8 mouse cellular contexts compared by ENCODE assay signal in the genomic region with DNA sequence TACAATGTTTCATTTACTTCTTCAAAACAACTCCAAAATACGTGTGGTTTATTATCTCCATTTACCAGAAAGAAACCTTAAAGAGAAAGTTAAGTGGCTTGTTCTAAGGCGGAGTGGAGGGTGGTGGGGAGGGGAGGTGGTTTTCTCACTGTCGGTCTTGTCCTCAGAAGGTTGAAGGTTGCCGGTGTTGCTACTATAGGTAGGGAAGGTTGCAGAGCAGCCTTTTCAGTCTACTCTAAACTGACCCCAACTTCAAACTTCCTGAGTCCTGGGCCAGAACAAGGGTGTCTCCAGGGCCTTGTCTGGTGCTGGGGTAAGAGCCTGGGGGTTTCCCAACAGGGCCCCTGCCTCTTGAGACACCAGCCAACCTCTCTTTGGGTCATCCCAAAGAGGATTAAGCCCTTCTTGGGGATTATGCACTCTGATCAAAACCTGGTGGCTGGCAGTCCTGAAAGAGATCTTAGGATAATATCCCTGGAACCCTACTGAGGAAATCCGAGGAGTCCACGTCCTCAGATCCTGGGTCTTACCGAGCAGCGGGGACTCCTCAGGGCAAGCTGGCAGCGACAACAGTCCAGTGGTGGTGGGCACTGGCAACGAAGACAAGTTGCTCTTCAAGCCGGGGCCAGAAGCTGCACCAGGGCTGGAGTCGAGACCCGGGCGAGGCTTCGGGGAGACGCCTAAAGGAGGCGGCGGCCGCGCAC. TPM values are rescaled to one million over a fixed set of nuclear protein-coding genes. Genes with fewer than 3 reads are reported as not detected.
DNase-seq lines count a peak whose midpoint lies in the region; ATAC-seq and TF ChIP-seq lines count a peak whose summit lies in the region.

No protein-coding gene starts in this region.

- H3K4me2 ChIP-seq in intestine, embryonic 14.5 days (ENCODE audit: low read length) = peak overlapping the region; percentile 86
- peak overlapping the region; percentile 85 for H3K4me2 ChIP-seq in midbrain, embryonic 13.5 days (replicated peaks)

- ATAC-seq in erythroblast, adult 5-6 weeks (replicated peaks; ENCODE audit: low FRiP score, poor library complexity, severe bottlenecking) = 0 out of 2 replicates have a peak, but pooled peaks have one; percentile 5
- ATAC-seq in intestine, embryonic 14.5 days (replicated peaks; ENCODE audit: low FRiP score, low TSS enrichment, low read depth) = no peak
- ATAC-seq in midbrain, embryonic 13.5 days = peak; percentile 1; the same call in 1 of the 2 replicates

- peak overlapping the region; percentile 69 for H3K4me3 ChIP-seq in C2C12 (ENCODE audit: insufficient read depth, poor library complexity, severe bottlenecking)
- H3K4me3 ChIP-seq in intestine, embryonic 14.5 days (ENCODE audit: low read depth, low read length) = peak overlapping the region; percentile 72
- H3K4me3 ChIP-seq in midbrain, embryonic 13.5 days (replicated peaks) = peak overlapping the region; percentile 74

- DNase-seq in embryo, embryonic 10 days (ENCODE audit: low spot score) = peak; percentile 24
- DNase-seq in embryo, embryonic 9.5 days (ENCODE audit: extremely low spot score) = no peak
- DNase-seq in intestine, embryonic 14.5 days (ENCODE audit: low spot score) = peak; percentile 66
- peak; percentile 41 to 56 for DNase-seq in thymus, postnatal 36 days
- DNase-seq in left cerebral cortex, postnatal 10 days (ENCODE audit: extremely low spot score in 1 of 2, low spot score in 2 of 2) = no peak

- H3K36me3 ChIP-seq in C2C12 (ENCODE audit: control insufficient read depth, insufficient read depth) = no peaks in the 10 kb centered on the region
- H3K36me3 ChIP-seq in intestine, embryonic 14.5 days (ENCODE audit: control insufficient read depth, insufficient read depth, low read length) = no peaks in the 10 kb centered on the region
- no peaks in the 10 kb centered on the region for H3K36me3 ChIP-seq in midbrain, embryonic 13.5 days

- TF ChIP-seq CTCF in C2C12 (IDR thresholded peaks at IDR 0.05; ENCODE audit: control insufficient read depth, insufficient read depth, insufficient read length) = no peak

- peak overlapping the region; percentile 84 for H3ac ChIP-seq in C2C12 (ENCODE audit: control insufficient read depth, insufficient read length, low read depth)

- H3K27ac ChIP-seq in intestine, embryonic 14.5 days (ENCODE audit: low read depth) = peak overlapping the region; percentile 91
- H3K27ac ChIP-seq in midbrain, embryonic 13.5 days = peak overlapping the region; percentile 88

- H3K4me1 ChIP-seq in intestine, embryonic 14.5 days (replicated peaks; ENCODE audit: control insufficient read depth, insufficient read depth, low read length) = peaks cover 31% of the 10 kb centered on the region
- peaks cover 44% of the 10 kb centered on the region for H3K4me1 ChIP-seq in midbrain, embryonic 13.5 days (replicated peaks)

- H3K79me3 ChIP-seq in C2C12 (ENCODE audit: low read depth) = peaks cover 52% of the 10 kb centered on the region

- WGBS in intestine, embryonic 14.5 days = 1% methylated on average over 20 of the region's 20 CpGs
- under 1% methylated on average over 20 of the region's 20 CpGs for WGBS in midbrain, embryonic 13.5 days

- peaks cover 56% of the 10 kb centered on the region for H3K79me2 ChIP-seq in C2C12 (ENCODE audit: control insufficient read depth, insufficient read depth)

- peak overlapping the region; percentile 86 for H3K9ac ChIP-seq in intestine, embryonic 14.5 days (ENCODE audit: low read length)
- peak overlapping the region; percentile 86 for H3K9ac ChIP-seq in midbrain, embryonic 13.5 days (replicated peaks)

- no peaks in the 10 kb centered on the region for H3K9me3 ChIP-seq in intestine, embryonic 14.5 days (ENCODE audit: control insufficient read depth, low read length)
- H3K9me3 ChIP-seq in midbrain, embryonic 13.5 days = no peaks in the 10 kb centered on the region

- intact Hi-C loops in left cerebral cortex, postnatal 10 days (cut with DNase I) = loop anchor here (10.0 kb wide), 1 partner anchor 78 kb away; no protein-coding TSS in a partner anchor

- no peaks in the 10 kb centered on the region for H3K27me3 ChIP-seq in C2C12 (ENCODE audit: control insufficient read depth, insufficient read depth, insufficient read length)
- no peaks in the 10 kb centered on the region for H3K27me3 ChIP-seq in intestine, embryonic 14.5 days (replicated peaks; ENCODE audit: control insufficient read depth, insufficient read depth, low read length)
- H3K27me3 ChIP-seq in midbrain, embryonic 13.5 days = no peaks in the 10 kb centered on the region

TF ChIP-seq in C2C12, 6 proteins besides CTCF, POLR2A, EP300 and RAD21:
- no peak for TF ChIP-seq MYOD1 (IDR thresholded peaks at IDR 0.05; ENCODE audit: control insufficient read depth, insufficient read length, low read depth)
- TF ChIP-seq USF1 (IDR thresholded peaks at IDR 0.05; ENCODE audit: low read depth) = no peak
- TF ChIP-seq MYOG (IDR thresholded peaks at IDR 0.05; ENCODE audit: control insufficient read depth, extremely low read depth, insufficient read length) = no peak
- no peak for TF ChIP-seq FOSL1 (IDR thresholded peaks at IDR 0.05; ENCODE audit: insufficient read depth, low read length, poor library complexity, severe bottlenecking)
- TF ChIP-seq CEBPB (IDR thresholded peaks at IDR 0.05; ENCODE audit: low read depth) = no peak

RNA-seq across cellular contexts. Expression of a gene that starts 0.8 kb away (rescaled TPM):
- 42.2 TPM for polyA plus RNA-seq in C2C12 (2012; fragmentation: generic; extraction: Trizol)
- 34.5 and 42.3 TPM in 2 replicates for total RNA-seq in erythroblast, adult 5-6 weeks (2015; ENCODE audit: low replicate concordance)
- total RNA-seq in erythroblast, adult 5-6 weeks (2017; ENCODE audit: low replicate concordance) = 29.7 and 31.4 TPM in 2 replicates
- polyA plus RNA-seq in intestine, embryonic 14.5 days (2014; fragmentation: Nextera tagmentation; extraction: Ambion mirVana) = 36.7 and 37.9 TPM in 2 replicates
- polyA plus RNA-seq in midbrain, embryonic 13.5 days (2015; fragmentation: Nextera tagmentation; extraction: Ambion mirVana) = 7.2 and 8.3 TPM in 2 replicates
- 1 to 10 TPM; 6.8 to 7.0 TPM for total RNA-seq in left cerebral cortex, postnatal 10 days (2021)

Comparison
In these comparisons a context has a peak if more than half of its experiments do, and no peak if none do; other contexts are left out.
1. DNase-seq: peak in embryo, embryonic 10 days (single experiment), intestine, embryonic 14.5 days (single experiment) and thymus, postnatal 36 days (2 of 2); none in embryo, embryonic 9.5 days (single experiment) and left cerebral cortex, postnatal 10 days (0 of 2).
2. Peak in every context shown above with its lines, with median percentiles within 50 percentile points of each other: H3K4me3 ChIP-seq.